Comparison of ENCODE assay signal across 14 mouse cellular contexts in genomic region chr7:46316948-46317347, GRCm38 (mm10). TPM values are rescaled to one million over a fixed set of nuclear protein-coding genes. Genes with fewer than 3 reads are reported as not detected.
A peak's percentile ranks its signal among the peaks of the same experiment; 100 is the strongest.
DNase-seq lines count a peak whose midpoint lies in the region; ATAC-seq and TF ChIP-seq lines count a peak whose summit lies in the region.
"Had no signal": no experiment of that assay in that cellular context is flagged by ENCODE, and none has a peak within 500 bp of the region (broad histone marks: within the 10 kb centered on the region; RNA-seq: fewer than 3 reads in every experiment).

No protein-coding gene starts in this region.

- DNase-seq in forebrain, postnatal 0 days, result peak; percentile 13
- DNase-seq in left cerebral cortex, postnatal 4 days, result peak; percentile 84
- no peak for DNase-seq in left cerebral cortex, adult 11 months (ENCODE audit: low spot score)
- peak; percentile 42 for DNase-seq in embryonic facial prominence, embryonic 10.5 days (ENCODE audit: low spot score)
- peak; percentile 60 for DNase-seq in limb, embryonic 14.5 days (ENCODE audit: low spot score)
- no peak for DNase-seq in adrenal gland, postnatal 25 days
- no peak for DNase-seq in urinary bladder, postnatal 10 days (ENCODE audit: low spot score)
- DNase-seq: adrenal gland, postnatal 10 days; cerebellum, adult 11-12 months; kidney, postnatal 36 days; right cerebral cortex, postnatal 14 days had no signal

- H3K36me3 ChIP-seq in forebrain, postnatal 0 days (ENCODE audit: insufficient read depth), result no peaks in the 10 kb centered on the region
- no peaks in the 10 kb centered on the region for H3K36me3 ChIP-seq in forebrain, embryonic 12.5 days (replicated peaks)
- H3K36me3 ChIP-seq in embryonic facial prominence, embryonic 10.5 days (replicated peaks), result no peaks in the 10 kb centered on the region
- H3K36me3 ChIP-seq in limb, embryonic 14.5 days (ENCODE audit: control insufficient read depth, insufficient read depth, low read length), result no peaks in the 10 kb centered on the region

- no peaks in the 10 kb centered on the region for H3K4me1 ChIP-seq in forebrain, postnatal 0 days (ENCODE audit: insufficient read depth)
- peaks cover 11% of the 10 kb centered on the region for H3K4me1 ChIP-seq in forebrain, embryonic 12.5 days
- H3K4me1 ChIP-seq in embryonic facial prominence, embryonic 10.5 days, result peaks cover 27% of the 10 kb centered on the region
- peaks cover 7% of the 10 kb centered on the region; the same call in 1 of the 2 replicates for H3K4me1 ChIP-seq in limb, embryonic 14.5 days (ENCODE audit: control insufficient read depth, insufficient read depth, low read length)

- no peak overlapping the region for H3K9ac ChIP-seq in forebrain, postnatal 0 days
- no peak overlapping the region for H3K9ac ChIP-seq in forebrain, embryonic 12.5 days
- no peak overlapping the region for H3K9ac ChIP-seq in limb, embryonic 14.5 days (ENCODE audit: low read depth, low read length, severe bottlenecking)

- ATAC-seq in forebrain, postnatal 0 days, result peak; percentile 70
- ATAC-seq in forebrain, embryonic 12.5 days (ENCODE audit: low FRiP score), result no peak
- peak; percentile 86 for ATAC-seq in limb, embryonic 14.5 days (ENCODE audit: low FRiP score, low read depth)
- ATAC-seq: Patski had no signal

- H3K27me3 ChIP-seq in forebrain, postnatal 0 days (ENCODE audit: insufficient read depth, low read length), result no peaks in the 10 kb centered on the region
- H3K27me3 ChIP-seq in forebrain, embryonic 12.5 days, result no peaks in the 10 kb centered on the region
- H3K27me3 ChIP-seq in embryonic facial prominence, embryonic 10.5 days (replicated peaks; ENCODE audit: low read depth, poor library complexity, severe bottlenecking), result no peaks in the 10 kb centered on the region
- no peaks in the 10 kb centered on the region for H3K27me3 ChIP-seq in limb, embryonic 14.5 days (ENCODE audit: control insufficient read depth, insufficient read depth, low read length)
- H3K27me3 ChIP-seq: Patski had no signal

- H3K4me2 ChIP-seq in forebrain, postnatal 0 days (ENCODE audit: low read depth), result no peak overlapping the region
- no peak overlapping the region for H3K4me2 ChIP-seq in forebrain, embryonic 12.5 days
- no peak overlapping the region for H3K4me2 ChIP-seq in limb, embryonic 14.5 days (replicated peaks; ENCODE audit: low read depth, low read length, severe bottlenecking)
- H3K4me2 ChIP-seq: liver, embryonic 11.5 days had no signal

- no peak overlapping the region for H3K27ac ChIP-seq in forebrain, postnatal 0 days (ENCODE audit: low read depth, low read length)
- H3K27ac ChIP-seq in forebrain, embryonic 12.5 days, result no peak overlapping the region
- H3K27ac ChIP-seq in embryonic facial prominence, embryonic 10.5 days (replicated peaks), result no peak overlapping the region; the same call in 1 of the 2 replicates
- no peak overlapping the region for H3K27ac ChIP-seq in limb, embryonic 14.5 days (replicated peaks; ENCODE audit: low read depth, low read length)

- intact Hi-C loops in left cerebral cortex, postnatal 4 days (cut with DNase I), result no loop called here

- H3K4me3 ChIP-seq in forebrain, postnatal 0 days (ENCODE audit: low read depth, low read length), result no peak overlapping the region
- H3K4me3 ChIP-seq in forebrain, embryonic 12.5 days (replicated peaks), result no peak overlapping the region
- no peak overlapping the region for H3K4me3 ChIP-seq in embryonic facial prominence, embryonic 10.5 days
- no peak overlapping the region for H3K4me3 ChIP-seq in limb, embryonic 14.5 days (replicated peaks; ENCODE audit: low read length)

- TF ChIP-seq CTCF in forebrain, postnatal 0 days (IDR thresholded peaks at IDR 0.05; ENCODE audit: low read depth), result no peak

- no peaks in the 10 kb centered on the region for H3K9me3 ChIP-seq in forebrain, postnatal 0 days (ENCODE audit: low read length)
- H3K9me3 ChIP-seq in forebrain, embryonic 12.5 days, result no peaks in the 10 kb centered on the region
- no peaks in the 10 kb centered on the region for H3K9me3 ChIP-seq in embryonic facial prominence, embryonic 10.5 days
- H3K9me3 ChIP-seq in limb, embryonic 14.5 days (ENCODE audit: control insufficient read depth, low read length), result no peaks in the 10 kb centered on the region

- TF ChIP-seq POLR2A in limb, embryonic 14.5 days (IDR thresholded peaks at IDR 0.05; ENCODE audit: borderline replicate concordance, extremely low read depth, insufficient read depth, insufficient read length), result no peak

- 20% methylated on average over 7 of the region's 7 CpGs for WGBS in forebrain, postnatal 0 days
- 34% methylated on average over 7 of the region's 7 CpGs for WGBS in forebrain, embryonic 12.5 days
- 25% methylated on average over 7 of the region's 7 CpGs for WGBS in embryonic facial prominence, embryonic 10.5 days
- 6% methylated on average over 7 of the region's 7 CpGs for WGBS in limb, embryonic 14.5 days

RNA-seq across cellular contexts. Expression of gene Myod1, which starts 59.3 kb away (rescaled TPM):
- not detected in 2 replicates for total RNA-seq in forebrain, postnatal 0 days (2014; rRNA removed)
- 0.19 TPM in 1 of 2 replicates, not detected in the other for polyA plus RNA-seq in forebrain, postnatal 0 days (2015; fragmentation: Nextera tagmentation; extraction: Ambion mirVana)
- polyA plus RNA-seq in forebrain, embryonic 12.5 days (2016; fragmentation: Nextera tagmentation; extraction: Ambion mirVana), result 0.33 TPM in 1 of 2 replicates, not detected in the other
- total RNA-seq in left cerebral cortex, postnatal 4 days (2021), result not detected
- 0.62 and 2.0 TPM in 2 replicates for polyA plus RNA-seq in embryonic facial prominence, embryonic 10.5 days (2016; fragmentation: Nextera tagmentation; extraction: Ambion mirVana)
- polyA plus RNA-seq in limb, embryonic 14.5 days (2012; rRNA removed), result 80.4 and 111 TPM in 2 replicates
- polyA plus RNA-seq in limb, embryonic 14.5 days (2014; fragmentation: Nextera tagmentation; extraction: Ambion mirVana), result 42.4 and 48.0 TPM in 2 replicates
- not detected in 2 replicates for total RNA-seq in adrenal gland, postnatal 25 days (2021)
- polyA plus RNA-seq: Patski had no signal

Comparison
In these comparisons a context has a peak if more than half of its experiments do, and no peak if none do; other contexts are left out.
1. DNase-seq: peak in forebrain, postnatal 0 days (single experiment), left cerebral cortex, postnatal 4 days (single experiment), embryonic facial prominence, embryonic 10.5 days (single experiment) and limb, embryonic 14.5 days (single experiment); none in left cerebral cortex, adult 11 months (single experiment), adrenal gland, postnatal 25 days (single experiment) and urinary bladder, postnatal 10 days (single experiment).
2. RNA of gene Myod1, which starts 59.3 kb away (polyA plus RNA-seq): 42.4 to 111 TPM in limb, embryonic 14.5 days; 0.62 to 2.0 TPM in embryonic facial prominence, embryonic 10.5 days, 0.33 TPM in forebrain, embryonic 12.5 days and 0.19 TPM in forebrain, postnatal 0 days; every median in the first group is over 10 times any median in the second.